Mouse (Mus musculus): ENCODE results near the gene Serpinb9d.
"Not testable (repeated sequence)": the region's sequence is repeated elsewhere in the genome, so short reads cannot be mapped to it uniquely, and the experiment has no call there.

The Serpinb9d gene

GRCm38 (mm10) chr13:33192659-33193058 is at the start of gene Serpinb9d:
Serpinb9d (plus strand) TSS chr13:33192959.
- no peak for DNase-seq (ENCODE audit: low spot score)

GRCm38 (mm10) chr13:33159642-33160041 is 33.1 kb upstream of the Serpinb9d start, which contains the start of gene Serpinb9c:
Serpinb9c (minus strand) TSS chr13:33159742.
- no peak for DNase-seq (ENCODE audit: low spot score)

GRCm38 (mm10) chr13:33190486-33190885 is 2.3 kb upstream of the Serpinb9d start:
- not testable (repeated sequence) for DNase-seq (ENCODE audit: low spot score)

GRCm38 (mm10) chr13:33199740-33200139 is 7.0 kb downstream of the Serpinb9d start:
- DNase-seq (ENCODE audit: low spot score): no peak

GRCm38 (mm10) chr13:33249312-33249711 is 56.6 kb downstream of the Serpinb9d start, which contains the start of gene Serpinb9e:
Serpinb9e (plus strand) TSS chr13:33249612.
- DNase-seq (ENCODE audit: low spot score): not testable (repeated sequence)
